Comparison of ENCODE assay signal across 8 mouse cellular contexts in genomic region chr1:178463712-178464111, GRCm38 (mm10). TPM values are rescaled to one million over a fixed set of nuclear protein-coding genes. Genes with fewer than 3 reads are reported as not detected.
DNase-seq lines count a peak whose midpoint lies in the region; ATAC-seq and TF ChIP-seq lines count a peak whose summit lies in the region.

No protein-coding gene starts in this region.

- H3K4me1 ChIP-seq in cortical plate, adult 2 months (ENCODE audit: control insufficient read depth, insufficient read depth, low read length): no peaks in the 10 kb centered on the region

- TF ChIP-seq POLR2A in cortical plate, adult 2 months (IDR thresholded peaks at IDR 0.05; ENCODE audit: extremely low read depth, insufficient read depth, low read length): no peak

- DNase-seq in gastrocnemius, adult 8-10 months (ENCODE audit: low spot score in 2 of 2): peak; percentile 57 to 64
- DNase-seq in hindlimb bud, embryonic 11.5 days (ENCODE audit: extremely low spot score, low read depth, low spot score): peak; percentile 77
- DNase-seq in left cerebral cortex, adult 2 months (ENCODE audit: extremely low spot score in 1 of 2, low spot score in 2 of 2): peak; percentile 80 to 83
- DNase-seq in right cerebral cortex, postnatal 10 days (ENCODE audit: low spot score in 2 of 2): peak; percentile 85 to 89
- peak; percentile 71 for DNase-seq in urinary bladder, postnatal 25 days (ENCODE audit: low spot score)

- intact Hi-C loops in left cerebral cortex, adult 2 months (cut with DNase I): loop anchor here (2.0 to 10.0 kb wide), 3 partner anchors 155 to 519 kb away; no protein-coding TSS in a partner anchor

- peak; percentile 97 for TF ChIP-seq CTCF in cortical plate, adult 2 months (IDR thresholded peaks at IDR 0.05; ENCODE audit: extremely low read depth, insufficient read depth, low read length)
- TF ChIP-seq CTCF in left cerebral cortex, adult 2 months (IDR thresholded peaks at IDR 0.05): peak; percentile 99

- H3K4me3 ChIP-seq in cortical plate, adult 2 months (ENCODE audit: insufficient read depth, low read length): no peak overlapping the region
- H3K4me3 ChIP-seq in left cerebral cortex, adult 2 months: no peak overlapping the region

- no peak overlapping the region for H3K27ac ChIP-seq in cortical plate, adult 2 months (ENCODE audit: insufficient read depth, low read length)
- no peak overlapping the region for H3K27ac ChIP-seq in left cerebral cortex, adult 2 months

- peak; percentile 94 for ATAC-seq in activated CD4-positive, CD25-positive, alpha-beta regulatory T cell, adult 4 months
- ATAC-seq in megakaryocyte, adult 5-6 weeks (ENCODE audit: poor library complexity, severe bottlenecking): peak; percentile 98

RNA-seq across cellular contexts. Expression of gene Efcab2, which starts 57.8 kb away (rescaled TPM):
- 1 to 10 TPM; 3.6 to 5.4 TPM for polyA plus RNA-seq in activated CD4-positive, CD25-positive, alpha-beta regulatory T cell, adult 4 months (2017; shearing (Covaris generic))
- polyA plus RNA-seq in cortical plate, adult 2 months (2012; rRNA removed): 7.0 and 7.3 TPM in 2 replicates
- total RNA-seq in gastrocnemius, adult 8-10 months (2022): 10 to 100 TPM in 3 of 4 experiments, 1 to 10 TPM in 1; 9.7 to 15.5 (median 13.1) TPM
- 10 to 100 TPM in 1 of 2 experiments, 1 to 10 TPM in 1; 8.9 to 10.8 TPM for total RNA-seq in left cerebral cortex, adult 2 months (2021)
- 0.80 and 1.2 TPM in 2 replicates for total RNA-seq in megakaryocyte, adult 5-6 weeks (2015)
- 2.0 and 2.8 TPM in 2 replicates for total RNA-seq in megakaryocyte, adult 5-6 weeks (2017)
